Mouse (Mus musculus): Measurements from ENCODE around the gene Rhot2.
"Not testable (repeated sequence)": the region's sequence is repeated elsewhere in the genome, so short reads cannot be mapped to it uniquely, and the experiment has no call there.

The Rhot2 gene

DNA sequence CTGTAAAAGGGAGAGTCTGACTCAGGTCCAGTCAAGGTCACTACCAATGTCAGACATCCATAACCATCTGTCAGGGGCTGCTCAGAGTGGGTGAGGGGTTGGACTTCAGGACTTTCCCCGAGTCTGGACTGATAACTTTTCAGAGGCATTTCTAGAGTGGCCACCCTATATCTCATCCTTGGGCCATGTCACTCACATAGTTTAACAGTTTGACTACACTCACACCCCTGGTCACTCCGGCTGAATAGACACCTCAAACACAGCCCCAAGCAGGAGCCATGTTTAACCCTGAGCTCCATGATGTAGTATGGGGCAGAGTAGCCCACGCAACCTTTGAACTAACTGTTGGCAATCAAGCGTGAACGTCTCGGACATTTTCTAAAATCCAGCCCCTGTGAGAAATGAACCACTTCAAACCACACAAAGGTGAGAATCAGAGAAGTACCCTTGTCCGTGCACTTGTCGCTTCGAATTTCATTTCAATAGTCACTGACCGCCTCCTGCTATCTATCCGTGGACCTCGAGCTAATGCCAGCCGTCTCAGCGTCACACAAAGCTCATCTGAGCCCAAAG lies 29.6 kb upstream of the Rhot2 start:
- no peak for DNase-seq

- no peak for DNase-seq
These were observed 28.9 kb upstream of the Rhot2 start for GRCm38 (mm10) chr17:25873405-25874147.

GRCm38 (mm10) chr17:25872676-25873075 lies 28.0 kb upstream of the Rhot2 start:
- no peak for DNase-seq

DNA sequence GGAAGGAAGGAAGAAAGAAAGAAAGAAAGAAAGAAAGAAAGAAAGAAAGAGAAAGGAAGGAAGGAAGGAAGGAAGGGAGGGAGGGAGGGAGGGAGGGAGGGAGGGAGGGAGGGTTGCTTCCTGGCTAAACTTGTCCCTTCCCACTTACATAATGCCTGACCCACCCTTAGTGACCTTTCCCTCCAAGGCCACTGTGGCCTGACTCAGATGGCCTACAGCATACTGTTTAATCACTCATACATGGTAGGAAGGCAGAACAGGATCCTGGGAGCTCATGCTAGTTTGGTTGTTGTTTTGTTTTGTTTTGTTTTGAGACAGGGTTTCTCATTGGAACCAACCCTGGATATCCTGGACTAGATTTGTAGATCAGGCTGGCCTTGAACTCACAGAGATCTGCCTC lies 26.9 kb upstream of the Rhot2 start:
- DNase-seq, result not testable (repeated sequence)

- no peak for DNase-seq
These were observed 25.3 kb upstream of the Rhot2 start for GRCm38 (mm10) chr17:25869954-25870353.

DNA sequence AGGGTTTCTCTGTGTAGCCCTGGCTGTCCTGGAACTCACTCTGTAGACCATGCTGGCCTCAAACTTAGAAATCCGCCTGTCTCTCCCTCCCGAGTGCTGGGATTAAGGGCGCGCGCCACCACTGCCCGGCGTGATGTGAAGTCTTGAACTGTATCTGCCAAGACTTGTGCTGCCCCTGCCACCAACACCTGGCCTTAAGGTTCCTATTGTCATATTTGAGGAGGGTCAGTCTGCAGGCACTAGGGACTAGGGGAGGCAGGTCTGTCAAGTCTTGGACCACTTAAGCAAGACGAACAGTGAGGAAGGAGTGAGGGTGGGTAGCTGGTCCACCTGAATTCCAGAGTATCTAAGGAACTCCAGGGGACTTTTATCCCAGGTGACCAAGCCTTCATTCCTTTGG lies 24.8 kb upstream of the Rhot2 start:
- no peak for DNase-seq

DNA sequence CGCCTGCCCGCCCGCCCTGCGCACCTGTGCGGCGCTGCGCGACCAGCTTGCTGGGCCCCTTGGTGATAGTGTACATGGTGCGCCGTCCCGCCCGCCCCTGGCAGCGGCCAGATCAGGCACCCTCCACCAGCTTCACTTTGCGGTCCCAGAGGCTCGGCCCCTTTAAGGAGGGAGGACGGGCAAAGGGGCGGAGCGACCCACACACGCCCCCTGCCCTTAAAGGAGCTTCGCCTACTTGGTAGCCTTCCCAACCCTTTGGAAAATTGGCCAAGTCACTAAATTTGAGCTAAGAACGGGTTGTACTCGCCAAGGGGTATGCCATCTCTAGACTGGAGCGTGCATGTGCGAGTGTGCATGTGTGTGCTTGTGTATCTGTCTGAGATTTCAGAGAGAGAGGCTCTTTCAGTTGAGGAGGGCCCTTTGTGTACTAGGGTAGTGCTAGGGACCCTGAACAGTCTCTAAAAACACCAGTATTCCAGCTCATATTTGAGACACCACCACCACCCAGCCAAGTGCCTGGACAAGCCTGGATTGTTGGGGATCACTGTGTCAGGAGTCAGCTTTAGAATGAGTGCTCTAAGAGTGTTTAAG lies 24.0 kb upstream of the Rhot2 start, which contains the start of gene Mcrip2:
Gene Mcrip2 (minus strand): TSS at position 164 of the 591 bp plus-strand sequence.
- peak; percentile 81 for DNase-seq

GRCm38 (mm10) chr17:25867836-25868600 lies 23.4 kb upstream of the Rhot2 start:
- peak; percentile 61 for DNase-seq

DNA sequence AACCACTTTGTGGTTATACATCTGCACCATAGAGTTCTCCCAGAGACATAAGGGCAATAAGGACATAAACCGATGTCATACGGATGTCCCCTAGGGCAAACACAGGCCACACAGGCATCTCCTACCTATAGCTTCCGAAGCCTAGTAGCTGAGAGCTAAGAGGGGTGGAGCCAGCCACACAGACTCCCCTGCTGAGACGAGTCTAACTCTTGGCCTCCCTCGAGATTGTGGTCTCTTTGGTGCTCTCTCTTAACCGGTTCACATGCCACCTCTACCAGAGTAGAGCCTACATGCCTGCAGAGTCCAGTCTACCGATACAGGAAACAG lies 22.8 kb upstream of the Rhot2 start:
- no peak for DNase-seq

- no peak for DNase-seq
These were observed 21.5 kb upstream of the Rhot2 start for GRCm38 (mm10) chr17:25866172-25866571.

DNA sequence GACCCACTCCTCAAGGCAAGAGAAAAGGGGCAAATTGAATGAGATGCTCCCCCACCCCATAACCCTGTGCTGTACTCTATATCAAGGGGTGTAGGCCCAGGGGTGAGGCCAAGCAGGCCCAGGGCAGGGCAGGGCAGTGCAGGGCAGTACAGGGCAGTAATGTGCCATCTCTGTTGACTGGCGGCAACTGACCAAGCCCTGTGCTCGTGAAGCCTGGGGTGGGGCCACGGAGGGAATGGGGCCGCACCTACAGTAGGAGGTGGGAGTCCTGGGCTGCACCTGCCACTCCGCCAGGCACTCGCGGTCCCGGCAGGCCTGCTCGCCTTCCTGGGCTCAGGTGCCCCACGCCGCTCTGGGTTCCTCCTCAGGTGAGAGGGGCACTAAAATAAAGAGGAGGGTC lies 20.6 kb upstream of the Rhot2 start:
- DNase-seq, result no peak

- peak; percentile 20 for DNase-seq
These were observed 19.7 kb upstream of the Rhot2 start for GRCm38 (mm10) chr17:25864311-25864710.

GRCm38 (mm10) chr17:25863681-25864080 lies 19.0 kb upstream of the Rhot2 start:
- peak; percentile 7 for DNase-seq

DNA sequence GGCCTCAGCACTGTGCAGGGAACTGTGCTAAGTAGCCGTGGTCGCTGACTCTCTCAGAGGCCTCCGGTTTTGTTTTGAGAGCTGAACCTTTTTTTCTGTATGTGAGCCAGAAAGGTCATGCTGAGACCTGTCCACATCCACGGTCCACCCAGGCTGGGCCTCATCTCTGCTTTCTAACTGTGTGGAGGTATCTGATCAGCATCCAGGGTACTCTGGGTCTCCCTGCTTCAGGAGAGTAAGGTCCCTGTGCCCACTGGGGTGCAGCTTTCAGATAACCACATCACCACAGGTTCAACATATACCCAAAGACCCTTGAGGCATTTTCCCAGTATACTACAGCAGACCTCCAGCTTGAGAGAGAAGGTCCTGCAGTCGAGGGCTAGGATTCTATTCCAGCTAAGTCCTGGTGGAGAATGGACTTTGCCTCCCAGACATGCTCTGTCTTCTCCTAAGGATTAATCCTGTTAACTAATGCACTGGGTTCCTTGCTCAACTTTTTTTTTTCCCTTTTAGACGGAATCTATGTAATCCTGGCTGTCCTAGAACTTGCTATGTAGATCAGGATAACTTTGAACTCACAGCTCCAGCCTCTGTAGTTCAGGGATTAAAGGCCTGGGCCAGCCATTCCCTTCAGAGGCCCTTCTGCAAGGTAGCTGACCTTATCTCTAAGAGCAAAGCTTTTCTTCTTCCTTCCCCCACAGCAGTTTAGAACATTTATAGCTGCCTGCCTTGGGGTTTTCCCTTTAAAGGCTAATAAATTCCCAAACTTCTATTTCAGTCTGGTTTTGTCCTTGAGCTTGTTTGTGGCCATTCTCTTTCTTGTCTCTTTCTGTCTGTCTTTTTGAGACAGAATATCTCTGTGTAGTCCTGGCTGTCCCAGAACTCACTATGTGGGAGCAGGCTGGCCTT lies 17.3 kb upstream of the Rhot2 start:
- DNase-seq, result no peak

DNA sequence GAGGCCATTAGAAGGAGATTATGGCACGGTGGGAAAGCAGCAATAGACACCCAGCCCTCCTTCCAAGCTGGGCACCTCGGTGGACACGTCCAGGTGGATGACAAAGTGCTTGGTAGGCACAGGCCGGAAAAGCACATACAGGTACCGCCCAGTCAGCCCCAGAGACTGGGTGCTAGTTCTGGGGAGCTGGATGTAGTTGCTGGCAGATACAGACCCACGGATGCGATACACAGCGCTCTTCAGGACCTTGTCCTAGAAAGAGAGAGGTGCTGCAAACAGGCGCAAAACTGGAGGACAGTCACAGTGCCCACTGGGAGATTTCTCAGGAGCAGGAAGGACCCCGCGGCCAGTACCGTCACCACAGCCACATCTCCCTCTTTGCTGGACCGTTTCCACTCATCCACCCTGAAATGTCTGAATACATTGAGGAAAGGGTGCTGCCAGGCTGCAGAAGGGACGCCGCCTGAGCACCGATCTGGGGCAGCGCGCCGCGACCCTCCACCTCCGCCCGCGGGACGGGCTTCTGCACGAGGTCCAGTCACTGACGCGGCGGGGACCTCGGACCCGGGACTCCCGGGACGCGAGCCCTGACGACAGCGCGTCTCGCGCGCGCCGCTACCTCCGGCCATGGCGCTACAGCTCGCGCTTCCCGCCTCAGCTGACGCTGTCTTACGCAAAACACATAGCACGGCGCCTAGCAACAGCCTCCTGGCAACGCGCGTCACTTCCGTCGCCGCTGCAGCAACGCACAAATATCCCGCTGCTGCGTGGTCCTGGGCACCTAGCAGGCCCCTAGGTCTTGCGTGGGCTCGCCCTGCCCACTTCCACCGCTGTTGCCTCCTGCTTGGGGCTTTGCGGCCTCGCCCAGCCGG lies 16.4 kb upstream of the Rhot2 start, which contains the start of gene Wdr90:
Gene Wdr90 (minus strand): TSS at position 670 of the 872 bp plus-strand sequence.
- DNase-seq, result peak; percentile 86

DNA sequence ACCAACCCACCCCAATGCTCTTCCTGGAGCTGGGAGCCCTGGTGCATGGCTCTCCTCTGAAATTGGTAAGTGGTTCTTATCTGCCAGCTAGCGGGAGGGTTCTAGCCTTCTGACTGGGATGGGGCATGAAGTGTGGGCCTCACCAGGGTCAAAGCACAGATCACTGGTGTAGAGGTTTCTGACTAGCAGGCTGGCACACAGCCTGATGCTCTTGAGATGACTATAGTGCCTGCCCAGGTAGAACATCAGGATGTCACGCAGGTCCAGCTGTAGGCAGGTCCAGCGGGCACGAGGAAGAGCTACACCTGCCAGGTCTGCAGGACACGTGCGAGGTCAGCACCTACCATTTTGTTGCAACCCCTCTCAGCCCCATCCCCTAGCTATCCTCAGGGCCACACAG lies 15.6 kb upstream of the Rhot2 start:
- no peak for DNase-seq

DNA sequence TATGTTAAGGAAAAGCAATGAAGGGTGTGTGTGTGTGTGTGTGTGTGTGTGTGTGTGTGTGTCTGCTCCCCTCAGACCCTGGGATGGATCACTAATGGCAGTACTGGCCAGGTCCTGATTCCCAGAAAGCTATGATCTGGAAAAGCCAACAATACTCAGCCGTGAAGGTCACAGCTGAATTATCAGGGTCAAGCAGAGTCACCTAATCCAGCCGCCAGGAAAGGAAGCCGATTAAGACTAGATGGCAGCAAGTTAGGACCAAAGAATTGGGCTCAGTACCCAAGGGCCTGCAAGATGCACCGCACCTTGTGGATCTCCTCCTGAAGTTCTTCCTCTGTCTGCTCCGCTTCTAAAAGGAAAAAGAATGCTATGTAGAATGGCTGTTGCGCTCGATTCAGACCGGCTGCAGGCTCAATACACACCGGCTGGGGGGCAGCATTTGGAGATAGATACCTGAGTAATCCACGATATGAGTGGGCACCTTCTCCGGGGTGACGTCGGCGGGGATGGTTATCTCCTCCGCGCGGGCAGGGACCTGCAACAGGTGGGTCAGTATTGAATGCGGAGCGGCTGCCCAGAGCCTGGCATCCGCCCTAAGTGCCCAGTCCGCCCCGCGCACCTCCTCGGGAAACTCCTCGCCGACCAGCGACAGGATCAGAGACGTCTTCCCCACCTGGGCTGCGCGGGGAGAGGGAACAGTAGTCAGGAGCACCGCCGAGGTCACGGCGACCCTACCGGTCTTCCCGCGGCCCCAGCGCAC lies 835 bp downstream of the Rhot2 start:
- DNase-seq, result peak; percentile 61

- DNase-seq, result no peak
These were observed 1.5 kb downstream of the Rhot2 start for GRCm38 (mm10) chr17:25843122-25843521.

- DNase-seq, result no peak
These were observed 2.1 kb downstream of the Rhot2 start for GRCm38 (mm10) chr17:25842509-25842908.

- no peak for DNase-seq
These were observed 3.4 kb downstream of the Rhot2 start, which contains the start of gene Gm20683 for GRCm38 (mm10) chr17:25841117-25841880. Gene Gm20683 (minus strand): TSS chr17:25841763.

Measured in cerebellum, adult 8-10 months (tissue).